Mouse (Mus musculus) inflammation-experienced regulatory T-cells, adult 6 months (primary cell): ENCODE data around the gene Atp8b3. TPM values are rescaled to one million over a fixed set of nuclear protein-coding genes. Genes with fewer than 3 reads are reported as not detected.

Experiments
- ATAC-seq: one replicate; pipeline ENCODE4 v1.8.0; 2017
- polyA plus RNA-seq, 3 experiments: library from polyadenylated mRNA; unstranded; fragments of 100-300 nt; shearing (Covaris generic); gene quantifications; one replicate each; pipeline ENCODE4 v1.2.1; 2017

The Atp8b3 gene
- polyA plus RNA-seq, 3 experiments from 2014 or later, result not detected

DNA sequence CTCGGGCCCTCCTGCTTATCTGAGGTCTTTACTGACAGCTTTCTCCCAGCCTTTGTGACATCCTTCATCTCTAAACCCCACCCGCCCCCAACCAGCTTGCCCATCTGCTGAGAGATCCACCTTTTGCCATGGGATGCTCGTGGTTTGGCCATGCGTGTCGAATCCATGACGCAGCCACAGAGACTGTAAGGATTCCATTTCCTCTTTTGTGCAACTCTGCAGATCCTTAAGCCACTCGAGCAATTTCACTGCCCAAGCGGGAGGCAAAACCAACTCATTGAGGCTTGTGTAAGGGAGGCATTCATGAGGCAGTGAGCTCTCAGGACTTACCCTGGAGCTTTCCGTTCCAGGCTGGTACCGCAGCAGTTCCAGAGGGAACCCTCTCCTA lies 28.7 kb downstream of the Atp8b3 start:
- no peak for ATAC-seq

DNA sequence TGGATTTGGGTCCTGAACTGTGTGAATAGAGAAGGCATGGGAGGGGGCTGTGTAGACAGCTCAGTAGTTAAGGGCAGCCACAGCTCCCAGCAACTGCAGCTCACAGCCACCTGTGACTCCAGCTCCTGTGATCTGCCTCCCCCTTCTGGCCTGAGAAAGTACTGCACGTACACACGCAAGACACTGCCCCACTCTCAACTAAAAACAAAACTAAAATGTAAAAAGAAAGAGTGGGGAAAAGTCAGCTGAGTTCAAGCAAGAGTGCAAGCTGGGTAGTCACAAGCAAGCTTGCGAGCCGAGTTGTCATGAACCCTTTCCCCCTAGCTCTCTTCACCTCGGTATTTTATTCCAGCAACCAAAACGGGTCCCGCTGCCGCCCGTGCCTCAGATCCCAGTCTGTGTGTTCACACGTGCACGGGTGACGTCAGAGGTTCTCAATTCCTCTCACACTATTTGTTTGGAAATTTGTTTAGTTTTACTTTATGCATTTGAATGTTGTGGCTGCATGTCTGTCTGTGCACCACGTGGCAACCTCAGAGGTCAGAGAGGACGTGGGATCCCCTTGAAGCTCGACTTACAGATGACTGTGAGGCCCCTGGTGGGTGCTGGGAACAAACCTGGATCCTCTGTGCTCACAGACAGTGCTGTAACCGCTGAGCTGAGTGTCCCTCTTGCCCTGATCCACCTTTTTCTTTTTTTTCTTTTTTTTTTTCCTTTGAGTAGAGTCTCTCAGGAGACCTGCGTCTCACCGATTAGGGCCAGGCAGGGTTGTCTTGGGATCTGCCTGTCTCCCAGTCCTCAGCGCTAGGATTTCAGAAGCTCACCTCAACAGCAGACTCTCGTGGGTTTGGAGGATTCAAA lies 29.3 kb downstream of the Atp8b3 start:
- peak; percentile 81 for ATAC-seq

DNA sequence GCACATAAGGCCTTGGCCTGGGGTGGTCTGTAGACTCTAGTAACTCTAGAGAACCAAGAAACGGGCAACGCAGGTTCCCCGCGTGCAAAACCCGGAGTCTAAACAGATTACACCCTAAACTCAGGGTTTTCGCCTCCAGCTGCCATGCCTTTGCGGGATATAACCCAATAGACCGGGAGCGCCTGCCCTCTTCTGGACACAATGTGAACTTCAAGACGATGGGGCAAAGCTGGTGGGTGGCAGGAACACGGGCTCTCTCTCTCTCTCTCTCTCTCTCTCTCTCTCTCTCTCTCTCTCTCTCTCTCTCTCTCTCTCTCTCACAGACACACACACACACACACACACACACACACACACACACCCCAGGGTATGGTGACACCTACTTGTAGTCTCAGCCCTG lies 32.7 kb downstream of the Atp8b3 start:
- peak; percentile 71 for ATAC-seq

DNA sequence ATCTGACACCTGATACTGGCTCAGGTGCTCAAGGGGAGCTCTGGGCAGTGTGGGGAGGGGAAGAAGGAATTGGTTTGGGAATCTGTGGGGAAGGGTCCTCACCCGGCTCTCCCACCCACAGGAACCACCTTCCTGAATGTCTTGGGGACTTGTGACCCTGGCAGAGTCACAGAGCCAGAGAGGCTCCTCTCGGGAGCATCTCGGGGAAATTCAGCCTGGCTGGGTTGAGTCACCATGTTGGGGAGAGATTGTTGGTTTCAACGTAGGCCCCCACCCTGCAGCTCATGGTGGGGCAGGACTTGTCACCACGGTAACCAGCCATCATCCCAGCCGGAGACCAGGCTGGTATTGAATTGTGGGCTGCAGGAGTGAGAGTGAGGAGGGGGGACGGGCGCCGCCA lies 34.2 kb downstream of the Atp8b3 start:
- ATAC-seq, result no peak

DNA sequence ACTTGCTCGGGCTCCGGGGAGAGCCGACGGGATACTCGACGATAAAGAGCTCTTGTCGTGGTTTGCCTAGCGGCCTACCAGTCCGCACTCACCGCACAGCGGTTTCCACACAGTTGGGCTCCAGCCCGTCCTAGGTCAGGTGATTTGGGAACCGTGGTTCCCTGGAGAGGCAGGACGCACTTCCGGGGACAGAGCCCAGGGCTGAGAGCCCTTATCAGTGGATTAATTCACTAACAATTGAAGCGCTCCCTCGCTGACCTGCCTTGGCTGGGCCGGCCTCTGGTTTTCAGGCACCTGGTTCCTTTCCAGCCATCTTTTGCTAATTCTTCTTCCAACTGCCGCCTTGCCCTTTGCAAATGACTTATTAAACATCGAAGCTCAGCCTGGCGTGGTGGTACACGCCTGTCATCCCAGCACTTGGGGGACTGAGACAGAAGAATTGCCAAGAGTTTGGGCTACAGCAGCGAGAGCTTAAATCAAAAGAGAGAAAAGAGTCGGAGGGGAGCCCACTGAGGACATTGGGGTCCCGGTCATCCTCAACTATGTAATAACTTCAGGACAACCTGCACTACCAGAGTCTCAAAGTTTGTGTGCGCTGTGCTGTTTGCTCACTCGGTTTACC lies 35.2 kb downstream of the Atp8b3 start:
- ATAC-seq, result no peak

DNA sequence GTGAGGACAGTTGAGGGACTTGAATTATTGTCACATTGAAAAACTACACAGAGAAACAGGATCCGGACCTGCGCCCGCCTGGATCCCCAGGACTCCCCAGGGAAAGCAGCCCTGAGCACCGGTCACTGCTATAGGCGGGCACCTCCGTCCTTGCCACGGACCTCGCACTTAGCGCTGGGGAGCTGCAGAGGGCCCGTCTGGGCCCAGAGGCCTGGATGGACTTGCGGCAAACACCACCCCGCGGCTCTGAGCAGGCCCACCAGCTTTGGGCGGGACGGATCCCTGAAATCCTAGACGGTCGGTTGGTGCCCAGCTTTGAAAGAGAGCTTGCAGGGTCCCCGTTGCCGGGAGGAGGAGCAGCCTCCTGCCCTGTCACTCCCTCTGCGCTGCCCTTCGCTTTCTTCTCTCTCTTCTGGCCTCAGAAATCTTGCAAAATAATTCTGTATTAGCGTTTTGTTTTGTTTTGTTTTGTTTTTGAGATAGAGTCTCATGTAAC lies 36.1 kb downstream of the Atp8b3 start:
- ATAC-seq, result no peak

DNA sequence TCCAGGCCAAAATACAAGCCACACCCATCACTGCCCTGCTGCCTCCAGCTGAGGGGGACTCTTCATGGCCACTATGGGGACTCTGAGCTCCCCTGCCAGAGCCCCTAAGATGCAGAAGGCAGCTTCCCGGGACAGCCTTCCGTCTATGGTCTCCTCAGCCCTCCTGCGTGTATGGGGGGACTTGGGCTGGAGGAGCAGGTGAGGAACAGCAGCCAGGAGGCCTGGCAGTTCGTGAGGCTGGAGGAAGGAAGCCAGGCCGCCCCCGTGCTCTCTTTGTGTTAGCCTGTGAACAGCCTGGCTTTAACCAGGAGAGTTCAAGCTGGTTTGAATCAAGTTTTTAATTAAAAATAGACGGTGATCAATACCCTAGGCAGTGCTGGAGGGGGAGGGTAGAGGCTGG lies 36.6 kb downstream of the Atp8b3 start:
- no peak for ATAC-seq

DNA sequence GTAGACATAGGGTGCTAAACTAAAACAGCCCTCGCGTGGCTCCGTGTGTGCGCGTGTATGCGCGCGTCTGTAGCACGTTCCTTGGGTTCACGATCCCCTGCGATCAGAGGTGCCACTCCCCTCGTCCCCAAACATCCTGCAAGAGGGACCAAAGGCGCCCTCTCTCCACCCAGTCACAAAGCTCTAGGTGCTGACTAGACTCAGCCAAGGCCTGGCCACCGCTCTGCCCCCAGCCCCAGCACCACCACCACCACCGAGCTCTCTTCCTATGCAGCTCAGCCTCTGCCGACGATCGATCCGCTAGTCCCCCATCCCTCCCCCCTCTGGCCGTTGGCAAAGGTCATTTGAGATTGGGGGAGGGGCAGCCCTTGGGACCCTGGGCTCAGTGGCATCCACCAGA lies 42.5 kb downstream of the Atp8b3 start:
- no peak for ATAC-seq

DNA sequence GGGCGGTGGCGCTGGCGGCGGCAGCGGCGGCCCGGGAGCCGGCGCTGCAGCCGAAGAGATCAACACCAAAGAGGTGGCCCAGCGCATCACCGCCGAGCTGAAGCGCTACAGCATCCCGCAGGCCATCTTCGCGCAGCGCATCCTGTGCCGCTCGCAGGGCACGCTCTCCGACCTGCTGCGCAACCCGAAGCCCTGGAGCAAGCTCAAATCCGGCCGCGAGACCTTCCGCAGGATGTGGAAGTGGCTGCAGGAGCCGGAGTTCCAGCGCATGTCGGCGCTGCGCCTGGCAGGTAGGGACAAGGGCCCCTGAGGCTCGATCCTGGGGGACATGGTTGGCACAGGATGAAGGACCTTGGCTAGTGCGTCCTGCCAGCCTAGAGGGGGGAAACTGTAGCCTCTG lies 43.0 kb downstream of the Atp8b3 start:
- no peak for ATAC-seq

DNA sequence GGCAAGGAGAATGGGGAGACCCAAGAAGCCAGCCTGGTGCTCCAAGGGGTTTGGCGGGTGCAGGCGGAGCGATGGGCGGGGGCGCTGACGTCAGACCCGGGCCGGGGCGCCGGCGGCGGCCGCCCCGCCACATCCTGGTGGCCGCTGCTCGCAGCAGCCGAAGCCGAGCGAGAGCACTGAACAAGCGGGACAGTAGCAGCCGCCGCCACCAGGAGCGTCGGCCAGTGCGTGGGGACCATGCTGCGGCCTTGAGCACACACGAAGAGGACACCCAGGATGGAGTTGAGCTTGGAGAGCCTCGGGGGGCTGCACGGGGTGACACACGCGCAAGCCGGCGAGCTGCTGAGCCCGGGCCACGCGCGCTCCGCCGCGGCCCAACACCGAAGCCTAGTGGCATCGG lies 44.2 kb downstream of the Atp8b3 start, which contains the start of gene Onecut3:
Gene Onecut3 (plus strand): TSS at position 104 of the 400 bp plus-strand sequence.
- peak; percentile 84 for ATAC-seq

DNA sequence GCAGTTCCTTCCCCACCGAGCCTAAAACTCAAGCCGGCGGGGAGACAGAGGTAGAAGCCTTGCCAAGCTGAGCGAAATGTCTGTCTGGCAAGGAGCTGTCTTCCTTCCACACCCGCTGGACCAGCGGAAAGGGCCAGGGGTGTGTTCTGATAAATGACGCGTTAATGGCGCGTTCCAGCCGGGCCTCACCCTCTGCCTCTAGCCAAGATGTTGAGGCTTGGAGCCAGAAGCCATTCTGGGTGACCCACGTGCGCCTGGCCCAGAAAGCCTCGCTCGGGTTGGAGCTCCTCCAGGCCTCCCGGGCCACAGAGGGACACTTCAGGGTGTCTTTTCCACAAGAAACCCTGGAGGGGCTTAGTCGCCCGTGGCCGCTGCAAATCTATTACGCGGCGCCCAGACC lies 48.9 kb downstream of the Atp8b3 start:
- ATAC-seq, result no peak

DNA sequence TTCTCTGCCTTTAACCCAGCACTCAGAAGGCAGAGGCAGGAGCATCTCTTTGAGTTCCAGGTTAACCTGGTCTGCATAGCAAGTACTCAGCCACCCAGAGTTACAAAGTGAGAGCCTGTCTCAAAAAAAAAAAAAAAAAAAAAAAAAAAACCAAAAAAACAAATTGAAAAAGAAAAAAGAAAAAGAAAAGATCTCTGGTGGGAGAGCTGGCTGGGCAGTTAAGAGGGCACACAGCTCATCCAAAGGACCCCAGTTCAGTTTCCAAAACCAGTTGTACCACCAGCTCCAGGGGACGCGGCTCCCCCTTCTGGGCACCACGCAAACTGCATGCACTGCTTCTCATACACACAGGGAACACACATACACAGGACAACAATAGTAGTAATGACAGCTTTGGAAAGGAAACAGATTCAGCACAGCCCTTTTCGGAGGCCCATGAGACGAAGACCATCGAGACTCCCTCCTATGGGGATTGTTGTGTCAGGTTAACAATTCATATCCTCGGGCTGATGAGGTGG lies 52.0 kb downstream of the Atp8b3 start:
- ATAC-seq, result no peak

DNA sequence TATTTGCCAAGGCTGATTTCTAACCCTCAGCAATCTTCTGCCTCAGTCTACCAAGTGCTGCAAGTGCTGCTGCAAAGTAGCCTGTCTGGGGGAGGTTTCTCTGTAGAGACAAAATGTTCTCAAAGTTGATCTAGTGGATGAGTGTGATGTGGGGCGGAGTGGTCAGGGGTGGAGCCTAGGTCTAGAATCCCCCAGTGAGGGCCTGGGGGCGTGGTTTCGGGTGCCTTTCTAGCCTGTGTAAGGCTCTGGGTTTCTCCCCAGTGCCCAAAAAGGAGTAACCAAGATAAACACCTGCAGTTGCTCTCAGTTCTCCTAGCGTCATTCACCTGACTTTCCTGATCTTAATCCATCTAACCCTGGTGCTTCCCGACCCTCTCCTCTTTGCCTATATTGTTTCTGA lies 57.9 kb downstream of the Atp8b3 start:
- no peak for ATAC-seq

DNA sequence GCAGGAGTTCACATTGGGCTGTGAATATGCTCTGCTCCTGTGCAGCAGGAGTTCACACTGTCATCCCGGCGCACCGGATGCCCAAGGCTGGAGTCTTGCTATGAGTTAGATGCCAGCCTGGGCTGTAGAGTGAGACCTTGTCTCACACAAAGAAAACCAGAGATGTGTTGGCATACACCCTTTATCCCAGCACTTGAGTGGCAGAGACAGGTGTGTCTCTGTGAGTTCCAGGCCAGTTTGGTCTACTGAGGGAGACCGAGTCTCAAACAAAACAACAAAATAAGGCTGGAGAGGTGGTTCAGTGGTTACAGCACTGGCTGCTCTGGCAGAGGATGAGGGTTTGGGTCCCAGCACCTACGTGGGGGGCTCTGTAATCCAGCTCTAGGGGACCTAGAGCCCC lies 60.4 kb downstream of the Atp8b3 start:
- ATAC-seq, result no peak

DNA sequence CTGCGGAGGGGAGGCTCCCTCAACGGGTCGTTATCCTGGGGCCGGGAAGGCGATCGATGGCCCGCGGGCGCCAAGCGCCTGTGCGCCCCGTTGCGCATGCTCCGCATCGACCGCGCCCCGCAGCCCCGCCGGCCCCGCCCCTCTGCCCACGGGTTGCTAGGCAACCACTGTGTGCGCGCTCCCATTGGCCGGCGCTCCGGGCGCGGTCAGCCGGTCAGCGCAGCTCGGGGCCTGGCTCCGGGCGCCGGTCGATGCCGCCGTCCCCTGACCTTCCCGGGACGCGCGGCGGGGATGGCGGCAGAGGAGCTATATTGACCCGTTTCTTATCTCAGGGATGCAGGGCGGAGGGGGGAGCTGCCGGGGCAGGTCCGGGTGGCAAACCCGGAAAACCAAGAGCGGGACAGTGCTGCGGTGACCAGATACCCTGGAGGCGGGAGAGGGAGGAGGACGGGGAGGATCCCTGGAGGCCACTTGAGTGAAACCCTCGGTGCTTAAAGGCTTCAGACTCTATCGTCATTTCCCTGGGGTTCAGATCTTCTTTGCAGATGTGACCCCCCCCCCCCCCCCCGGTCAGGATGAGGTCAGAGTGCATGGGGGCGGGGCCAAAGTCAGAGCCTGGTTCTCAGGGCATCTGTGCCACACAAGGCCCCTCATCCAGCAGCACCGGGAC lies 63.5 kb downstream of the Atp8b3 start:
- ATAC-seq, result peak; percentile 78

Other genes with a start within 250 kb of the Atp8b3 start
- 1,000 to 10,000 TPM in 2 of 3 experiments, 100 to 1,000 TPM in 1; 970 to 1,806 (median 1,658) TPM for gene Rps15, start 246.7 kb downstream of the Atp8b3 start, polyA plus RNA-seq
- under 1 TPM; 0.04 to 0.35 (median 0.05) TPM for gene Apc2, start 243.1 kb downstream of the Atp8b3 start, polyA plus RNA-seq
- 10 to 100 TPM; 38.1 to 52.1 (median 41.8) TPM for gene 2310011J03Rik, start 218.6 kb downstream of the Atp8b3 start, polyA plus RNA-seq
- 10 to 100 TPM in 1 of 3 experiments, 1 to 10 TPM in 2; 2.2 to 10.8 (median 9.5) TPM for gene Pcsk4, start 209.6 kb downstream of the Atp8b3 start, polyA plus RNA-seq
- gene Reep6, start 209.2 kb downstream of the Atp8b3 start, polyA plus RNA-seq, result not detected
- not detected for gene Adamtsl5, start 190.7 kb downstream of the Atp8b3 start, polyA plus RNA-seq
- gene Plk5, start 182.7 kb downstream of the Atp8b3 start, polyA plus RNA-seq, result not detected
- gene Mex3d, start 151.5 kb downstream of the Atp8b3 start, polyA plus RNA-seq, result 1 to 10 TPM in 1 of 3 experiments, under 1 TPM in 2; 0.79 to 1.3 (median 0.79) TPM
- 10 to 100 TPM; 19.2 to 30.4 (median 25.9) TPM for gene Mbd3, start 139.6 kb downstream of the Atp8b3 start, polyA plus RNA-seq
- 100 to 1,000 TPM; 289 to 335 (median 330) TPM for gene Uqcr11, start 132.3 kb downstream of the Atp8b3 start, polyA plus RNA-seq
- gene Tcf3, start 105.5 kb downstream of the Atp8b3 start, polyA plus RNA-seq, result 1 to 10 TPM; 6.7 to 8.2 (median 7.9) TPM
- not detected for gene Onecut3, start 44.3 kb downstream of the Atp8b3 start, polyA plus RNA-seq
- 10 to 100 TPM; 11.3 to 18.6 (median 14.9) TPM for gene Rexo1, start 22.4 kb upstream of the Atp8b3 start, polyA plus RNA-seq
- gene Klf16, start 38.2 kb upstream of the Atp8b3 start, polyA plus RNA-seq, result 1 to 10 TPM; 6.3 to 7.1 (median 6.8) TPM
- 10 to 100 TPM in 2 of 3 experiments, 1 to 10 TPM in 1; 8.6 to 12.0 (median 11.4) TPM for gene Abhd17a, start 51.2 kb upstream of the Atp8b3 start, polyA plus RNA-seq
- gene Scamp4, start 63.7 kb upstream of the Atp8b3 start, polyA plus RNA-seq, result 100 to 1,000 TPM in 2 of 3 experiments, 10 to 100 TPM in 1; 96.2 to 110 (median 108) TPM
- gene Adat3, start 63.8 kb upstream of the Atp8b3 start, polyA plus RNA-seq, result 1 to 10 TPM; 2.6 to 4.2 (median 3.1) TPM
- 1 to 10 TPM; 5.3 to 8.4 (median 8.3) TPM for gene Gm49322, start 66.9 kb upstream of the Atp8b3 start, polyA plus RNA-seq
- 10 to 100 TPM; 11.7 to 16.3 (median 13.2) TPM for gene Csnk1g2, start 83.7 kb upstream of the Atp8b3 start, polyA plus RNA-seq
- gene Btbd2, start 117.9 kb upstream of the Atp8b3 start, polyA plus RNA-seq, result 10 to 100 TPM in 1 of 3 experiments, 1 to 10 TPM in 2; 3.4 to 10.4 (median 9.2) TPM
- 10 to 100 TPM; 50.3 to 61.4 (median 50.9) TPM for gene Mknk2, start 139.0 kb upstream of the Atp8b3 start, polyA plus RNA-seq
- 100 to 1,000 TPM; 190 to 248 (median 240) TPM for gene Mob3a, start 162.9 kb upstream of the Atp8b3 start, polyA plus RNA-seq
- gene Izumo4, start 163.1 kb upstream of the Atp8b3 start, polyA plus RNA-seq, result 100 to 1,000 TPM in 2 of 3 experiments, 10 to 100 TPM in 1; 71.4 to 109 (median 107) TPM
- gene Ap3d1, start 203.1 kb upstream of the Atp8b3 start, polyA plus RNA-seq, result 10 to 100 TPM; 20.9 to 33.0 (median 29.8) TPM
- gene Dot1l, start 216.1 kb upstream of the Atp8b3 start, polyA plus RNA-seq, result 10 to 100 TPM; 10.9 to 23.4 (median 15.3) TPM